Mouse (Mus musculus): ENCODE measurements around the gene Nr1h3.

- no peak for TF ChIP-seq POLR2A (IDR thresholded peaks at IDR 0.05; ENCODE audit: borderline replicate concordance, control insufficient read depth, low read depth, low read length)
- no peak for TF ChIP-seq CTCF (IDR thresholded peaks at IDR 0.05; ENCODE audit: control insufficient read depth, insufficient read depth, low read length)
Observed at GRCm38 (mm10) chr2:91242547-91242946, 39.9 kb upstream of the Nr1h3 start.
